Mouse (Mus musculus) brain, embryonic 14.5 days (tissue): ENCODE data around the gene Cxcl16.

Experiments used
- CTCF ChIP-seq: fragments of 200-500 bp; IDR thresholded peaks from 2 replicates; pipeline ENCODE4 v1.5.1; 2012; ENCODE audit warnings: inconsistent platforms, mild to moderate bottlenecking, moderate library complexity, borderline replicate concordance; ENCODE audit not compliant: insufficient read depth, insufficient read length; ENCODE audit errors: extremely low read depth
- POLR2A ChIP-seq: fragments of 200-500 bp; IDR thresholded peaks from 2 replicates; pipeline ENCODE4 v1.6.1; 2012; ENCODE audit warnings: mild to moderate bottlenecking, inconsistent platforms, borderline replicate concordance; ENCODE audit not compliant: poor library complexity, insufficient read depth, insufficient read length, severe bottlenecking; ENCODE audit errors: extremely low read depth

DNA sequence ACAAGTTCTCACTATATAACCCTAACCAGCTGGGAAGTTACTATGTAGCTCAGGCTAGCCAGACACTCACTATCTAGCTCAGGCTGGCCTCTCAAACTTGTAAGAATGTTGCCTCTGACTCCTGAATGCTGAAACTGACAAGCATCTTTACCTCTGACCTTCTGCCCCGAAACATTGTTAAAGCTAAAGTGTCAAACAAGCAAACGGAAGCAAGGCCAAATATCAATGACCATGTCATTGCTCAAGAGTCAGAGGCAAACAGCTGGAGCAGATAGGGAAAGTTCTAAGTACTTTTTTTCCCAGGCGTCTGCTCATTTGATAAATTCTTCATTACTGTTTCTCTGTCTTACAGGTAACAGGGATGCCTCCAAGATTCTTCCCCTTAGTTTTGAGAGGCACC is 42.2 kb upstream of the Cxcl16 start:
- TF ChIP-seq POLR2A = no peak
- TF ChIP-seq CTCF = no peak
